Mouse (Mus musculus) G1E-ER4 (cell line): ENCODE data around the gene Atf6. TPM values are rescaled to one million over a fixed set of nuclear protein-coding genes. Genes with fewer than 3 reads are reported as not detected.

ENCODE experiments used
- GATA1 ChIP-seq: IDR thresholded peaks from one replicate; pipeline ENCODE4 v1.8.0; 2012; ENCODE audit warnings: low read length, inconsistent platforms
- polyA plus RNA-seq: library from polyadenylated mRNA; stranded (reverse); fragments of >175 nt; gene quantifications from 2 replicates; pipeline ENCODE4 v1.2.3, GENCODE M21; 2012

The Atf6 gene
- polyA plus RNA-seq, 1 experiment: 1.3 TPM

DNA sequence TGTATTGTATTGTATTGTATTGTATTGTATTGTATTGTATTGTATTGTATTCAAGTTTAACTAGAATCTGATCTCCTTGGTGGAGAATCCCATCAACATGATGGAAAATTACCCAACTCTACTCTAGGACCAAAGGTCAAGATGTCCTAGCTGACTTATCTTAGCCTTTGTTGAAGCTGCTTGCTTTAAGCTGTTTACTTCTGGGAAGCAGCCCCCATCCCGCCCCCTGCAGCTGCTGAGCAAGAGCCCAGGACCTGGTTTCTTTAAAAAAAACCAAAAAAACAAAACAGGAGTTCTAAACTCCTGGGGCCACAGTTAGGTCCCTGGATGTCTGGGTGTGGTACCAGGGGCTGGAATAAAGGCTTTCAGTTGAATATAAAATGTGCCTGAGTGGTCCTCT lies 24.7 kb upstream of the Atf6 start:
- no peak for TF ChIP-seq GATA1

DNA sequence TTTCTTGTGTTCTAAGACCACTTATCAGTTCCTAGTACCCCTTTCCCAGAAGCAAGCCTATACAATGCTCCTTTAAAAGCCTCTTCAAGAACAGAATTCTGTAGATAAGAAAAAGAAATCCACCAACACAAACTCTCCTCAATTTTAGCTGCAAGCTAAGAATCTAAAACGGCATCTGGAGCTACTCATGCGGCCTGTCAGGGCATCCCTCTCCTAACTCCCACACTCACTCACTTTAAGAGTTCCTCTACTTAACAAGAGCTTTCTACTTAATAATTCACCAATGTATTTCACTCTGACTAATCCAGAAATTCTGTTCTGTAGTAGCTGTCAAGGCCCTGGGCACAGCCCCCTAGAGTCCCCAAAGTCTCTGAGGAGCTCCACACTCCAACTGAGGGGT lies 24.1 kb upstream of the Atf6 start:
- no peak for TF ChIP-seq GATA1

DNA sequence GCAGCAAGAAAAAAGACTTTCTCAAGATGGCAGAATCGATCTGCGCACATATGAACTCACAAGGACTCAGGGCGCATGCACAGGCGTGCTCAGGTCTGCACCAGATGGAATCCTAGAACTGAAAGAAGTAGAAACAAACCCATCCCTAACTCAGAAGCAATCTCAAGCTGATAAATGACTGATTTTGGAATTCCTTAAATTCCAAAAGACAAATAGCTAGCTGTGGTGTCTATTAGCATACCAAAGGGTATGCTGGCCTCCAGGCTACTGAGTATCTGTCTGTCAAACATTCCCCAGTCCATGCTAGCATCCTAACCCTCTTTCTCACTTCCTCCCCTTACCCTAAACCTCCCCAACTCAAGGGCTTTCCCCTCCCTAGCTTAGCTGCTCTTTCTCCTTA lies 21.7 kb upstream of the Atf6 start:
- no peak for TF ChIP-seq GATA1

DNA sequence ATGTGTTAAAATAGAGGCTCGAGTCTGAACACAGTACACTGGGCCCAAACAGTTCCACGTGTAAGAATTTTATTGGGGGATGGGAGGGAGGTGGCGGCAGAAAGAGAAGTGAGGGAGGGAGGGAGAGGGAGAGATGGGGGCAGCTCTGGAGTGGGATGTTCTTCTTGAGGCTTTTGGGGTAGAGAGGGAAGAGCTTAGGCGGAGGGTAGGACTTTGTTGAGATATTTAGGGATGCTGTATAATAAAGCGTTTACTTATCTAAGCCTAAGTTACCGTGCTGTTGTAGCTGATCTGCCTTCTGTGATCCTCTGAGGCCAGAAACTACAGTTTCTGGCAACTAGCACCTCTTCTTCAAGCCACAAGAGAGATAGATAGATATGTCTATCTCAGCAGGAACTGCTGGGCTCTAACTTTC lies 18.5 kb upstream of the Atf6 start:
- no peak for TF ChIP-seq GATA1

DNA sequence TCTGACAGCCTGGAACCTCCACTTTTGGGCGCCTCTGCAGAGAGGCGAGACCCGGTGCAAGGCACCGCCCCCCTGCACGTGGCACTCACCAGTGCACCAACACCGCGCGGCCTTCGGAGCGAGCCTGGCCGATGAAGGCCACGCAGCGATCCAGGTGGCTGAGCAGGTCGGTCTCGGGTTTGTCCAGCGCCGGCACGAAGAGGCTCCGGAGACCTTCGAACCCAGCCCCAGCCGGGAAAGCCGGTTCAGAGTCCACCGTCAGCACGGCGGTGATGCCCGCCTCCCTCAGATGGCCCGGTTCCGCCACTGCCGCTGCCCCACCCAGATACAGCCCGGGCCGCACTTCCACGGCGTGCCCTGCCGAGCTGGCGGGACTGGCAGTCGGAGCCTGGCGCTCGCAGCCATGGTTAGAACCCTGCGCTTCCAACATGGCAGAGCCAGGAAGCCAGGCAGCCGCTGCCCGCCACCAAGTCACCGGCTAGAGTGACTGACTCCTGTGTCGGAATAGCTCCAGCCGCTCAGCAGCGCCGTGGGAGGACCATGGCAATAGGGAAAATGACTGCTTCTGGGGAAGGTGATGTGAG lies 17.5 kb upstream of the Atf6 start, which contains the start of the genes Gm26620 and Dusp12:
Gene Gm26620, plus strand, starts transcription at position 88 of the 584 bp plus-strand sequence.
Gene Dusp12, minus strand, starts transcription at position 563 of the 584 bp plus-strand sequence.
- TF ChIP-seq GATA1: no peak

DNA sequence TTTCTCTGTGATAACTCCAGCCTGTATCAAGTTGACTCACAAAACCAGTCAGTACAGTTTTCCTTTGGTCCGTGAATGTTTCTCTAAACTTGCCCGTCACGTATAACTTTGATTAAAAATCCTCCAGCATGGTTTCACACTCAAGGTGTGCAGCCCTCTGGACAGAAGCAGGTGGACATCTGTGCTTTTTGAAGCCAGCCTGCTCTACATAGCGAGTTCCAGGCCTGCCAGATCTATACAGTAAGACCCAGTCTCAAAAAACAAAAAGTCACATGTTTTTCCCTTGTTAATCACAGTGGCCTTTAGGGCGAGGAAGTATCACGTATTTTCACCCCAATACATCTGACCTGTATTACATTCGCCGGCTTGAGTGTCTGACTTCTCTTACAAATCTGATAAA lies 16.8 kb upstream of the Atf6 start:
- TF ChIP-seq GATA1: no peak

DNA sequence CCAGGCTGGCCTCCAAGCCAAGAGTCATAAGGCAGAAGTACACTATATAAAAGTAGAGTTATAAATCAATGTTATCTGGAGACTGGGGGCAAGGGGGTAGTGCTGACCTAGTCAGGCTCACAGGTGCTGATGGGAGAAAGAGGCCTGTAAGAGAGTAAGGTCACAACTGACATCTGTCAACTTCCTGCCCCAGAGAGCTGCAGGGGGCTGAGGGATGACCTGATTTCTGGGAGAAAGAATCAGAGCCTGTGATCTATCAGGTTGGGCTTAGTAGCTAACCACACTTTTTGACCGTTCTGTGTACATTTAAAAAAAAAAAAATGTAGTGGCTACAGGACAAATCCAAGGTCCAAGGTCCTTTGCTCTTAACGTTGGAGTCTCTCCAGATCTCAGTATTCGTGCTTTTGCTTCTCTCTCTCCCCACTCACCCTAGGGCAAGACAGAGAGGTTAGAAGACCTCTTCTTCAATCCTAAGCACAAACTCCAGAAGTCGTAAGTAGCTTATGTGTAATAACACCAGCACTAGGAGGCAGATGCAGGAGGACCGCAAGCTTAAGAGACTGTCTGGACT lies 15.4 kb upstream of the Atf6 start:
- TF ChIP-seq GATA1: no peak

DNA sequence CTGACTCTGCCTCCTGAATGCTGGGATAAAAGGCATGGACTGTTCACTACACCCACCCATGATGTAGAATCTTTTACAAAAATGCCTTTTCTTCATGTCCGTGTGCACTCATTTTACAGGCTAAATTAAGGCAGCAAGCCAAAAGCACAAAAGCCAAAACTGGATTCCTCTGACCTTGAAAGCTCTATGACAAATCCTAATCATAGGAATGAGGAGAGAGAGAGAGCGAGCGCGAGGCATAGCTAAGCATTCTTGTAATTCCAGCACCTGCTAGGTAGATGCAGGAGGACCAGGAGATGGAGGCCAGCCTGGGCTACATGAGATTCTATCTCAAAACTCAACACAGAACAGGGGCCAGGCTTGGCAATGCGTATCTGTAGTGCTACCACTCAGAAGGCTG lies 9.3 kb upstream of the Atf6 start:
- TF ChIP-seq GATA1: no peak

DNA sequence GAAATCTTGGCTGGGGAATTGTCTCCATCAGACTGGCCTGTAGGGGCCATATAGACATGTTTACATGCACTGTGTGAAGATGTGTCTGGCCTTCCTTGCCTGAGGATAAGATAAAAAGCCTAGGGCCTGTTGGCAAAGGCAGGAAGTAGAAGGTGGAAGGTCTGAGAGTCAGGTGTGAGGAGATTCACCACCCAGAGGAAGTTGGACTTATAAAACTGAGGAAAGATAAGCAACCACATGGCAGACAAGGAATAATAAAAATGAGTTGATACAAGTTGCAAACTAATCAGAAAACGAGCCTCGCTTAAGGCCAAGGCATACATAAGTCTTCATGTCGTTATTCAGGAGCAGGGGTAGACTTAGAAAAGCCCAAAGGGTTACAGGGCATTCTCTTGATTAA lies 8.1 kb upstream of the Atf6 start:
- TF ChIP-seq GATA1: no peak

DNA sequence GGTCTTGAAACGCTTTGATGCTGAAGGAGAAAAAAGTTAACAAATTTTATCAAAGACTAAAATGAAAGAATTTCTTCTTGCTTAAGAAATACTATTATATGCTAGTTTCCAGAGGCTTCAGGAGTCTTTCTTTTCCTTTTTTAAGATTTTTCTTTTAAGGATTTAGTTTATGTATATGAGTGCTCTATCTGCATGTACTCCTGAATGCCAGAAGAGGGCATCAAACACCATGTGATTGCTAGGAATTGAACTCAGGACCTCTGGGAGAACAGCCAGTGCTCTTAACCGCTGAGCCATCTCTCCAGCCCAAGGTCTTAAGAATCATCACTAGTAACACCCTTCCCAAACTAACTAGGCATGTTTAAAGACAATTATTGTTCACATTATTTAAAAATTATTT lies 4.4 kb upstream of the Atf6 start:
- TF ChIP-seq GATA1: no peak

DNA sequence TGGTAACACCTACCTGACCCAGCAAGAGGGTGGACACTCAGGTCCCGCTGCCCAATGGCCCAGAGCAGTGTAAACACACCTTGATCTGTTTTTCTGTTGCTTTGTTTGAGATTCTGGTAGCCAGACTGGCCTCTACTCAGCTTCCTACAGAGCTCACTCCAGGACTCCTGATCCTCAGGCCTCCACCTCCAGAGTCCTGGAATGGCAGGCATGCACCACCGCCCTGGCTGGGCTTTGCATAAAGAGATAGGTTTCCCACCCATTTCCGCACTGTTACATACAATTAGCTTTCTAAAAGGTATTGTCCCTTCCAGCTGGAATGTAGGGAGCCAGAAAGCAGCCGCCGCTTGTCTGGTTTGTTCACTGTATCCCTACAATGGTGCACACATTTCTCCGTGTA lies 3.8 kb upstream of the Atf6 start:
- TF ChIP-seq GATA1: no peak

DNA sequence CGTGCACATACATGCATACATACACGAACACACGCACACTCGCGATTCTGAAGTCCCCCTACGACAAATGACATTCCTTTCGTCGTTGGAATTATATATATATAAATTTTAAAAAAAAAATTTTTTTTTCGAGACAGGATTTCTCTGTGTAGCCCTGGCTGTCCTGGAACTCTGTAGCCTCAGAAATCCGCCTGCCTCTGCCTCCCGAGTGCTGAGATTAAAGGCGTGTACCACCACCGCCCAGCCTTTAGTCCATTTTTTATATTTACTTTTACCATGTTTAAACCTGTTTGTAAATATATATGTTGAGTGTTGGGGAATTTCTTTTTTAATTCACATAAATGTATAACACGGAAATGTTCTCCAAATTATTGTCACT lies 1.3 kb upstream of the Atf6 start:
- TF ChIP-seq GATA1: no peak

DNA sequence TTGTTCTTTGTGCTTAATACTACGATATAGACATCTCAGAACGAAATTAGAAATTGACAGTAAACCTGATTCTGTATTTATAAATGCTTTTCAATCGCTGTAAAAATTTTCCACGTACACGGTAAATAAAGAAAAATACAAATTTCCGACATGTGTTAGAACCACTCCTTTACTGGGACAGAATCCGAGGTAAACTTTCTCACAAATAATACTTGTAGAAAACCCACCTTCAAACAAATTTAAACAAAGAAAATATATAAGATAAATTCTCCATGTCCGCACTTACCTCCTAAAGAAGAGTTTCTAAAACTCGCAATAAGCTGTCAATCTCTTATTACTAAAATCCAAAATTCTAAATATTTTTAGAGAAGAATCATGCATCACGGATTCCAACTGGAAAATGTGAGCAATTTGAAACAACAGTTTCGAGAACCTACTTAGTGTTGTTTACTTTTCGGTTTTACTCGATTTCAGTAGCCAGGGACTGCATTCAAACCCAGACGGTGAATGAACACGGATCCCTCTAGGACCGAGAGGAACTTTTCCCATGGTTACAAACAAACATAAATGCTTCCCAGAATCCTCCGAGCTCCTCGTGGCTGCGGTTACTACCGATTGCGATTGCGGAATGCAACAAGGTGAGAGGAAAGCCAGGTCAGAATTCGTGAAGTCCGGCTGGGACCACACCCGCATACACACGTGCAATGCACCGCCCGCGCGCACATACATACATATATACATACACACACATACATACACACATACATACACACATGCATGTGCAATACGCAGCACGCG lies 735 bp upstream of the Atf6 start:
- no peak for TF ChIP-seq GATA1

DNA sequence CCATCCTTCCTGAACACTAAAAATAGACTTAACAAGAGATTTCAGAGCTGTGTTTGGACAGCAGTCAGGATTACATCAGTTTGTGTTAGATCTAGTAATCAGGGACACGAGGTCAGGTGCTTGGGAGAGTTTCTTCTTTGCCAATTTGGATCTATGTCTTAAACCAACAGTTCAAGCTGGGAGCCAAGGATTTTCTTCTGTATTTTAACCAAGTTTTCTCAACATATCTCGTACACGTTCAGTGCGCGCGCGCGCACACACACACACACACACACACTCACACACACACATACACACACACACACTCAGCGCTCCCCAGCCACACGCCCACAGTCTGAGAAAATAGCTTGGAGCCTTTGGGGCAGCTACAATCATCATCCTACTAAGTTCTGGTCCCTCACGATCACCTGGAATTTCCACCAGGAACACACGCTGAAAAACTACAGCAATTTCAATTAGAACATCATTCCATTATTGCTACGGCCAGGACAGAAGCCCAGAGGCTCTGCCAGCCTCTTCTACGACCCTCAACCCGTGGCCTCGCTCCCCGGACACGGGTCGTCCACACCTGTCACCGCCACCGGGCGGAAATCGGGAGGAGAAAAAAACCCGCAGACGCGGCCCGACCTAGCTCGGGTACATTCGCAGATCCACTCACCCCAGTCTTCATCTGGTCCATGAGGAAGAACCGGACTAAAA lies 430 bp downstream of the Atf6 start:
- no peak for TF ChIP-seq GATA1

DNA sequence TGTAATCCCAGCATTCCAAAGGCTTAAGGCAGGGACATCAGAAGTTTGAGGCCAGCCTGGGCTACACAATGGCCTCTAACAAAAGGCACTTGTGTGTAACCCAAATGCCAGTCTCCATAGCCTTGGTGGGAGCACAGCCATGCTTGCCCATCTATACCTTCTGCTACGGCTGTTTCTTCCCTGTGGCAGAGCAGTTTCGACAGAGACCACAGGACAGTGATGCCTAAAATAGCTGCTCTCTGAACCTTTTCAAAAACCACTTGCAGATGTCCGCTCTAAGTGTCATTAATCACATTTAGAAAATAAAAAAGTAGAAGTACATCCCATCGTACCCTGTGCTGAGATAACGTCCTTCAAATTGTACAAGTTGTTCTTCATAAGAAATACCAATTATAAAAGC lies 2.2 kb downstream of the Atf6 start:
- no peak for TF ChIP-seq GATA1

DNA sequence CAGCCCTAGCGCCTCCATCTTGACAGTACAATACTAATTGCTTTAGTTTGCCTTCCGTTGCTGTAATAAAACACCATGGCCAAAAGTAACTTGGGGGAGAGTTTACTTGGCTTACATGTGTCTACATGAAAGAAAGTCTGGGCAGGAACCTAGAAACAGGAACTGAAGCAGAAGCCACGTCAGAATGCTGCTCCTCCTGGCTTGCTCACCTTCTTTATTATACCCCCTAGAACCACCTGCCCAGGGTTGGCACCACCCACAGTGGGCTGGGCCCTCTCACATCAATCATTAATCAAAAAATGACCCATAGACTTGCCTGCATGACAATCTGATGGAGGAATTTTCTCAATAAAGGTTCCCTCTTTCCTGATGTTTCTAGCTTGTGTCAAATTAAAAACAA lies 2.8 kb downstream of the Atf6 start:
- no peak for TF ChIP-seq GATA1
